Mouse (Mus musculus) forebrain, embryonic 10.5 days (tissue): Measurements from ENCODE around the gene Sh2b3. TPM values are rescaled to one million over a fixed set of nuclear protein-coding genes. Genes with fewer than 3 reads are reported as not detected.
A peak's percentile ranks its signal among the peaks of the same experiment; 100 is the strongest.
"Not testable (repeated sequence)": the region's sequence is repeated elsewhere in the genome, so short reads cannot be mapped to it uniquely, and the experiment has no call there.

ENCODE experiments used
- DNase-seq: peaks from one replicate; pipeline ENCODE4 v3.0.0-alpha.2; 2017; ENCODE audit warnings: low spot score; ENCODE audit errors: extremely low spot score
- H3K27ac ChIP-seq: fragments of 300-500 bp; sonication (generic); 2 replicates; pipeline ENCODE4 v1.5.1; 2016; ENCODE audit warnings: mild to moderate bottlenecking
- H3K27me3 ChIP-seq: fragments of 300-500 bp; sonication (generic); 2 replicates; pipeline ENCODE4 v1.6.1; 2016; ENCODE audit warnings: mild to moderate bottlenecking; ENCODE audit not compliant: poor library complexity, severe bottlenecking
- H3K36me3 ChIP-seq: fragments of 300-500 bp; sonication (generic); replicated peaks from 2 replicates; pipeline ENCODE4 v1.6.1; 2016; ENCODE audit warnings: mild to moderate bottlenecking, moderate library complexity
- H3K4me1 ChIP-seq: fragments of 300-500 bp; sonication (generic); 2 replicates; pipeline ENCODE4 v1.6.1; 2016
- H3K4me3 ChIP-seq: fragments of 300-500 bp; sonication (generic); 2 replicates; pipeline ENCODE4 v1.5.1; 2016; ENCODE audit warnings: mild to moderate bottlenecking, moderate library complexity
- H3K9me3 ChIP-seq: fragments of 300-500 bp; sonication (generic); 2 replicates; pipeline ENCODE4 v1.6.1; 2016; ENCODE audit warnings: mild to moderate bottlenecking, moderate library complexity
- WGBS: fragments of 180-500 bp; shearing (Covaris S2); methylation state at CpG from one replicate; pipeline ENCODE4 v1.1.7; 2016; 5-methylcytosine and 5-hydroxymethylcytosine counted together
- polyA plus RNA-seq: library from polyadenylated mRNA; unstranded; fragments of >200 nt; fragmentation: Nextera tagmentation; extraction: Ambion mirVana; gene quantifications from 2 replicates; pipeline ENCODE4 v1.2.1, GENCODE M21; 2016

Gene Sh2b3
- polyA plus RNA-seq, 1 experiment from 2014 or later = 5.4 TPM

DNA sequence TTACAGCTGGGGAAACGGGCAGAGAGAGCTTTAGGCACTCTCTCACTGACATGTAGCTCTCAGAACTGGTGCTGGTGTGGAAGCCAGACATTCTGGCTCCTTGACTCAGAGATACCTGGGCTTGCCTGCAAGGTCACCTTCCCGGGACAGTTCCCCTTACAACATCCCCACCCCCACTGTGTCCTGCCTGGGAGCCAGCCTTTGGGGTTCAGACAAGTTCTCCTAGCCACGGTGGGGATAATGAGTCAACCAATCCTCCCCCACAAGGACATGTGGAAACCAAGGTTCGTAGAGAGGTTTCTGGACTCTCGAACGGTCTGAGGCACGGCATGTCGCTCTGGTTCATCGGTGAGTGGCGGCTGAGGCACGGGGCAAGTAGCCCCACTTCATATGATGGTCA, 19.3 kb upstream of the Sh2b3 start:
- H3K4me1 ChIP-seq = peaks cover 19% of the 10 kb centered on the region
- H3K27me3 ChIP-seq = no peaks in the 10 kb centered on the region
- no peak overlapping the region for H3K4me3 ChIP-seq
- H3K36me3 ChIP-seq = peaks cover 70% of the 10 kb centered on the region
- DNase-seq = no peak
- peaks cover 8% of the 10 kb centered on the region; the same call in 1 of the 2 replicates for H3K9me3 ChIP-seq
- WGBS = 88% methylated on average over 11 of the region's 11 CpGs
- no peak overlapping the region for H3K27ac ChIP-seq

DNA sequence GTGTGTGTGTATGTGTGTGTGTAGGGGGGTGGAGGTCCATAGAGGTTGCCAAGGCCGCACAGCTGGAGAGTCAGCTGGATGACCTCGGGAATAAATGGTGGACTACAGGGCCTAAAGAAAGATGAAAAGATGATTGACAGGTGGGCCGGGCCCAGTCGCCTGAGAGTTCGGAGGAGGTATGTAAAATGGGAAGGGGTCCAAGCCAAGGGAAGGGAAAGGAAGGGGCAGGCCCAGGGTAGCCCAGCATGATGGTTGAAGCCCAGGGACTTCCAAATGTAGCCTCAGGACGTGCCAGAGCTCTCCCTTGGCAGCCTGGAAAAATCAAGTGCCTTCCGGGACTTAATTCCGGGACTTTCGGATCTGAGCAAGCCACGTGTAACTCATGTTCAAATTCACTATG, 17.3 kb upstream of the Sh2b3 start:
- H3K9me3 ChIP-seq = no peaks in the 10 kb centered on the region
- DNase-seq = no peak
- WGBS = 83% methylated on average over 10 of the region's 10 CpGs
- no peak overlapping the region for H3K27ac ChIP-seq
- H3K36me3 ChIP-seq = peaks cover 70% of the 10 kb centered on the region
- peaks cover 38% of the 10 kb centered on the region for H3K4me1 ChIP-seq
- no peaks in the 10 kb centered on the region for H3K27me3 ChIP-seq
- no peak overlapping the region for H3K4me3 ChIP-seq

DNA sequence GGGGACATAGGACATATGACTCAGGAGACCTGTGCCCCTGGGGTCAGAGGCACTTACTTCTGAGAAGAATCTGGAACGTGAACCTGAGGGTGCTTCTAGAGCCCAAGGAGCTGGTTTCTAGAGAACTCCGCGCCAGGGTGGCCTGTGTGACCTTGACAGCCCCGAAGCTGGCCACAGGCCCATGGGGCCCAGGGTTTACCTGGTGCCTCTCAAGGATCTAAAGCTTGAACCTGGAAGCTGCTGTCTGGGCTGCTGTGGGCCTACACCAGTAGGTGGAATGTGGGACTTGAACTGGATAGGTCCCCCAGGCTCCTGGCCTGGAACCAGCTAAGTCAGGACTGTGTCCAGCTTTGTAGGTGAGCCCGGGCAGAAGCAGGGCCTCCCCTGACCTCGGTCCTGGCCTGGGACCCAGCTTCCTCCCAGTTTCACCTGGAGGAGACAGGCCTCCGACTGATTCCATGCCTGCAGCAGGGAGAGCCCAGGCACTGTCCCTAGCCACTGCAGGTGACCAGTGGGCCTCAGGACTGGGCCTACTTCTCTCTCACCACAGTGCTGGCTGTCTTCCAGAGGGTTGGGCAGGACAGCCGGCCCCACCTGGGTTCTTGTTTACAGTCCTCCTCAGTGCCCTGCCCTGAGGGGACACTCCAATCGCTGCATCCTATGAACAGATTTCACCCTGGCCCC, 16.1 kb upstream of the Sh2b3 start:
- WGBS = 91% methylated on average over 9 of the region's 9 CpGs
- DNase-seq = no peak
- Histone ChIP-seq H3K4me1 (peaks cover 44% of the 10 kb centered on the region), H3K9me3 (no peaks in the 10 kb centered on the region), H3K36me3 (peaks cover 66% of the 10 kb centered on the region), H3K4me3 (no peak overlapping the region), H3K27me3 (no peaks in the 10 kb centered on the region), H3K27ac (no peak overlapping the region; the same call in 1 of the 2 replicates)

DNA sequence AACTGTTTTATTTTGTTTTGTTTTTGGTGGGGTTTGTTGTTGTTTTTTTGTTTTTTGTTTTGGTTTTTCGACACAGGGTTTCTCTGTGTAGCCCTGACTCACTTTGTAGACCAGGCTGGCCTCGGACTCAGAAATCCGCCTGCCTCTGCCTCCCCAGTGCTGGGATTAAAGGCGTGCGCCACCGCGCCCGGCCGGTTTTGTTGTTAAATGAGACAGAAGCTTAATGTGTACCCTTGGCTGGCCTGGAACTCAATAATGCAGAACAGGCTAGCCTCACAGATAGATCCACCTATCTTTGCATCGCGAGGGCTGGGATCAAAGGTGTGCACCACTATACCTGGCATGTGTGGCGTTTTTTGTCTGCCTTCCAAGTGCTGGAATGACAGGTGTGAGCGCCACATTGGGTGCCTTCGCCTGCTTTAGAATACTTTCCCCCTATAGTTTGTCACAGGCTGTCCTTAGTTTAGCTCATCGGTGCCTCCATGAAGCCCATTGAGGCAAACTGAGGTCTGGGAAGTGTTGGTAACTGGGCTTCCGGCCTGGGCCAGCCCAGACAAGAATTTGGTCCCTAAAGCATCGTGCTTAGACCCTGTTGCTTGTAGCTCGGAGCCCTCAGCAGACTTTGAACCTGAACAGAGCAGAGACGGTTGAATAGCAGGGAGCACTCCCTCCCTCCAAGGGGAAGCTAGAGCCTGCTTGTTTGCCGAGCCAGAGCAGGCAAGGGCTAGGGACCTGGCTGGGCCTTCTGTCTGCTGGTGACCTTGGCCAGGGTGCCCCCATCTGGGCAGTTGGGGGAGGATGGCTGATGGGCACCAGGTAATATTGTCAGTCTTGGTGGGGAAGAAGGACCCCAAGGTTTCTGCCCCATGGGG, 12.3 kb upstream of the Sh2b3 start:
- DNase-seq = no peak
- Histone ChIP-seq H3K4me1 (peaks cover 54% of the 10 kb centered on the region), H3K4me3 (peak overlapping the region; percentile 84), H3K9me3 (no peaks in the 10 kb centered on the region), H3K36me3 (peaks cover 42% of the 10 kb centered on the region), H3K27me3 (peaks cover 21% of the 10 kb centered on the region), H3K27ac (peak overlapping the region; percentile 96)
- 50% methylated on average over 20 of the region's 20 CpGs for WGBS

DNA sequence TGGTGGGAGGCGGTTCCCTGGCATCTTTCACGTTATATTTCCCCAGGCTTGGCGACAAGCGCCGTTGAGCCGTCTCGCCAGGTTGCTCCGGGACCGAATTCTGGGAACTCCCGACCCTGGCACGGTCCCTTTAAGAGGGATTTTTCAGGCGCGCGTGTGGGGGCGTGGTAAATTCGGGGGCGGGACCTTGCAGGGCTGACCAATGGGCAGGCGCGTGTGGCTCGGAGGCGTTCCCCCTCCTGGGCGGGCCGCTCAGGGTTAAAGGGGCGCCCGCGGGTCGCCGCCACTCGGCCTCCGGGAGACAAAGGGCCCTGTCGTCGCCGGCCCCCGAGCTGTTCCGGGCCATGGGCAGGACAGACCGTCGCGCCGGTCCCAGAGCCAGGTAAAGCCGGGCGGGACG, 11.3 kb upstream of the Sh2b3 start, which contains the start of gene Pheta1:
Pheta1 (plus strand) TSS at position 242 of the 400 bp plus-strand sequence.
- peak within 1 kb of the TSS; percentile 84 for H3K4me3 ChIP-seq
- WGBS = under 1% methylated on average over 41 of the region's 42 CpGs
- peak within 1 kb of the TSS; percentile 96 for H3K27ac ChIP-seq
- DNase-seq = peak; percentile 96
- peaks cover 32% of the 10 kb centered on the region for H3K36me3 ChIP-seq
- H3K27me3 ChIP-seq = peaks cover 30% of the 10 kb centered on the region
- peaks cover 45% of the 10 kb centered on the region for H3K4me1 ChIP-seq
- no peaks in the 10 kb centered on the region for H3K9me3 ChIP-seq

DNA sequence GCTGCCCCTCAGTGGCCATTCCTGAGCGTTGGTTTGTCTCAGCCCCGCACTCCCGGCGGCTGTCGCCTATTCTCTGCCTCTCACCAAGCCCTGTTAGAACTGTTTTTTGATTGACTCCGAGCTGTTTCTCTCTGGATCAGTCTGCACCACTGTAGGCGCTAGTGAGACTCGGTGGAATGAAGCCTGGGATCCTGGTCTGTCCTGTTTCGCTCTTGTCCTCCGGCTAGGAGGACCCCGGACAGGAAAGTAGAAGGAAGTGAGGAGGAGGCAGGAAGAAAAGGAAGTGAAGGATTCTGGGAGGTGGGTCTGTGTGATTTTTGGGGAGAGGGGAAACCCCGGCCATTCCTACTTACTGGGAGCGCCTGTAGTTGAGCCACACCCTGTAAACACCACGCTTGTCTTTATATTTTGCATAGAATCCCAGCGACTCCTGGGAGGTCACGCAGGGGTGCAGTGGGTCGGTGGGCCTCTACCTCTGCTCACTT, 10.6 kb upstream of the Sh2b3 start:
- H3K27ac ChIP-seq = peak overlapping the region; percentile 96
- no peaks in the 10 kb centered on the region for H3K9me3 ChIP-seq
- 0% methylated on average over 17 of the region's 17 CpGs for WGBS
- peaks cover 47% of the 10 kb centered on the region for H3K4me1 ChIP-seq
- H3K27me3 ChIP-seq = peaks cover 37% of the 10 kb centered on the region
- DNase-seq = peak; percentile 67
- H3K4me3 ChIP-seq = peak overlapping the region; percentile 84
- H3K36me3 ChIP-seq = peaks cover 26% of the 10 kb centered on the region

DNA sequence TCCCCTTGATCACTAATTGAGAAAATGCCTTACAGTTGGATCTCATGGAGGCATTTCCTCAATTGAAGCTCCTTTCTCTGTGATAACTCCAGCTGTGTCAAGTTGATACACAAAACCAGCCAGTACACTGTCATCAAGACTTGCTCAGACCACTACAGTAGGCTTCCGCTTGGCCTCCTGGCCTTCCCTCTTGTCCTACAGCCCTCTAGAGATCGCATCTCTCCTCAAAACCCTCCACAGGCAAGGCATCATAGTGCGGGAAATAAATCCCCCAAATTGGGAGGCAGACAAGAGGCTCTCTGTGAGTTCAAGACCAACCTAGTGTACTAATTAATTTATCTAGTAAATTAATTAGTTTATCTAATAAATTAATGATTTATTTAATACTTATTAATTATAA, 9.8 kb upstream of the Sh2b3 start:
- not testable (repeated sequence) for H3K4me3 ChIP-seq, H3K9me3 ChIP-seq, H3K27ac ChIP-seq, DNase-seq
- peaks cover 55% of the 10 kb centered on the region for H3K4me1 ChIP-seq
- 84% methylated on average over 3 of the region's 3 CpGs for WGBS
- H3K36me3 ChIP-seq = peaks cover 18% of the 10 kb centered on the region
- peaks cover 45% of the 10 kb centered on the region for H3K27me3 ChIP-seq

DNA sequence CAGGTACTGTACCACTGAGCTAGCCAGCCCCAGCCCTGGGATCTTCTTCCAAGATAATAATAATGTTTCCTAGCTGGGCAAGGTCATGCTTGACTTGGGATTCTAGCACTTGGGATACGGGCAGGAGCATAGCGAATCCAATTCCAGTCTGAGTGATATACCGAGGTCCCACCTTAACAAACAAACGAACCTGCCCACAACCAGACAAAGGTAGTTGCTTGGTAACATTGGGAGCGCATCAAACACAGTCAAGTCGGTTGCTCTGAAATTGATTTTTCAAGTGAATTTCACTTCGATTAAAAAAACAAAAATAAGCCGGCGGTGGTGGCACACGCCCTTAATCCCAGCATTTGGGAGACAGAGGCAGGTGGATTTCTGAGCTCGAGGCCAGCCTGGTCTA, 8.9 kb upstream of the Sh2b3 start:
- 90% methylated on average over 11 of the region's 11 CpGs for WGBS
- no peaks in the 10 kb centered on the region for H3K9me3 ChIP-seq
- H3K4me1 ChIP-seq = peaks cover 55% of the 10 kb centered on the region
- peaks cover 55% of the 10 kb centered on the region for H3K27me3 ChIP-seq
- no peak overlapping the region for H3K4me3 ChIP-seq
- H3K27ac ChIP-seq = no peak overlapping the region
- H3K36me3 ChIP-seq = peaks cover 8% of the 10 kb centered on the region
- no peak for DNase-seq

DNA sequence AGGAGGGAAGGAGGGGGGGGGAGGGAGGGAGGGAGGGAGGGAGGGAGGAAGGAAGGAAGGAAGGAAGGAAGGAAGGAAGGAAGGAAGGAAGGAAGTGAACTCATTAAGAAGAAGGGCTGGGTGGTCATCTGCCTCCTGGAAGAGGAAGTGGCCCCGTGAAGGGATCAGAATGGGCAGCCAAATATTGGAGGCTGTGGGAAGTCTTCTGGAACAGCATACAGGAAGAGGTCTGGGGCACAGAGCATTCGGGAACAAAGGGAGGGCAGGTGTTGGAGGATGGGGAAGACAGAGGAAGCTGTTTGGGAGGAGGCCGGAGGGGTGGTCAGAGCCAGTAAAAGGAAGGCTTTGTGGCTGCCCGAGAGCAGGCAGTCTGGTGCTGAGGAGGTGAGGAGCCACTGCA, 7.9 kb upstream of the Sh2b3 start:
- Histone ChIP-seq H3K9me3 (no peaks in the 10 kb centered on the region), H3K27ac (no peak overlapping the region), H3K4me3 (no peak overlapping the region), H3K27me3 (peaks cover 64% of the 10 kb centered on the region), H3K36me3 (no peaks in the 10 kb centered on the region), H3K4me1 (peaks cover 45% of the 10 kb centered on the region)
- DNase-seq = no peak
- WGBS = 42% methylated on average over 4 of the region's 4 CpGs

DNA sequence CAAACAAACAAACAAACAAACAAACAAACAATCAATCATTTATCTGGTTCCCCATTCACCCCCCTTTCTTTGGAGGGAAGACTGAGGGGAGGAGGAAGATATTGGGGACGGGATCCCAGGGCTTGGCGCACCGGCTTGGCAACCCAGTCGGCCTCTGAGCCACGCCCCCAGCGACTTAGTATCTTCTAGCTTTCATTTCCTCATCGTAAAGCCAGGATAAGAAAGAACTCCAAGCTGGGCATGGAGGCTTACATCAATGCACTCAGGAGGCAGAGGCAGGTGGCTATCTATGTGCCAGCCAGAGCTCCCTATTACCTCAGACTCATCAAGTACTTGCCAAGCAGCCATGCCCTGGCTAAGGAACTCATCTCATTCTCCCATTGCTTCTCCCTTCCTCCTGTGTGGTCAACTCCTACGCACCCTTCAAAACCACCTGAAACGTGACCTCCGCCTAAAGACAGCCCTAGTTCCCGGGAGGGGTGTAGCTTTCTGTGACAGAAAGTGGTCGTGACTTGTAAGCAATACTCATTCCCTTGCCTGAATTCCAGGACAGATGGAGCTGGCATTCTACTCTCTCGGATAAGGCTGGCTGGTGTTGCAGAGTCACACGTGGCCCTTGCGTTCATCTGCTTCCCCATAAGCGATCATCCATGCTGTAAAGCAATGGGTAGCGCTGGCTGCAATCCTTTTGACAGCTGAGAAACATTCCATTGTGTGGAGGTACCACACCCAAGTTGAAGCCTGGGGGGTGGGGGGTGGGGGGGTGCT, 5.9 kb upstream of the Sh2b3 start:
- peaks cover 85% of the 10 kb centered on the region for H3K27me3 ChIP-seq
- no peak for DNase-seq
- H3K36me3 ChIP-seq = no peaks in the 10 kb centered on the region
- WGBS = 16% methylated on average over 17 of the region's 17 CpGs
- H3K4me3 ChIP-seq = peak overlapping the region; percentile 59
- H3K27ac ChIP-seq = no peak overlapping the region
- H3K9me3 ChIP-seq = no peaks in the 10 kb centered on the region
- H3K4me1 ChIP-seq = peaks cover 40% of the 10 kb centered on the region

DNA sequence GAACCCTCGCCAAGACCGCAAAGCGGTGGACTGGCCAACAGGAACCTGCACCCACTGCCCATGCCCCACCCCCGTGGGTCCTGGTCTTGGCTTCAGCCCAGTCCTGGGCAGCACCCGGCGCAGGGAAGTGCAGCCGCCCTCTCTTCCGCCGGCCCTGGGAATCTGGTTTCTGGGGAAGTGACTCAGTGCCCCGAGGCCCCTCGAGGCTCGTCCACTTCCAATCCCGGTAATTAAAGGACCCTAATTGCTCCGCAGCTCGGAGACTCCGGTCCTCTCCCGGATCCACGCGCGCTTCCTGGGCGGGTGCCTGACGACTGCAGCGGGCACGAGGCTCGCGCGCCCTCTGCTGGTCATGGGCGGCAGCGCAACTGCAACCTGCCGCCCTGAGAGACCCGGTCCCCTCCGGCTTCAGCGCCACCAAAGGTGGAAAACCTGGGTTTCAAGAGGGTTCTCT, 5.2 kb upstream of the Sh2b3 start:
- Histone ChIP-seq H3K27ac (peak overlapping the region; percentile 76), H3K4me3 (peak overlapping the region; percentile 59), H3K27me3 (peaks cover 91% of the 10 kb centered on the region), H3K36me3 (no peaks in the 10 kb centered on the region), H3K4me1 (peaks cover 40% of the 10 kb centered on the region), H3K9me3 (no peaks in the 10 kb centered on the region)
- WGBS = under 1% methylated on average over 33 of the region's 33 CpGs
- peak; percentile 75 for DNase-seq

DNA sequence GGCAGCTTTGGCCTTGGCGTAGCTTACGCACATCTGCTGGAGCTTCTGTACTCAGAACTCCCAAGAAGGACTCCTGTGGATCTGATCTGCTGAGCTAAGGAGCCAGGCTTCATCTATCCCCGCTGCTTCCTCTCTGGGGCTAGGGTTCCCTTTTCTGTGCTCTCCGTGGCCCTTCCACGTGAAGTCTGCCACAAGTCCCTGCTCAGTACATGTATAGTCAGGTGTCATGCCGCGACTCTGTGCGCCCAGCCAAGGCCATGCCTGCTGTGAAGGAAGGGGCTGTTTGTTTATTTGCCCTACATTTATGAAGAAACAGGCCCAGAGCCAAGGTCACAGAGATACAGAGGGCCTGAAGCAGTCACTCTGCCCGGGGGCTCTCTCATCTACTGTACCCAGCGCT, 4.5 kb upstream of the Sh2b3 start:
- no peak for DNase-seq
- 48% methylated on average over 10 of the region's 10 CpGs for WGBS
- peaks cover 98% of the 10 kb centered on the region for H3K27me3 ChIP-seq

More for the DNA sequence above, 4.5 kb upstream of the Sh2b3 start:
- Histone ChIP-seq H3K36me3 (no peaks in the 10 kb centered on the region), H3K9me3 (no peaks in the 10 kb centered on the region), H3K27ac (no peak overlapping the region), H3K4me3 (no peak overlapping the region; the same call in 1 of the 2 replicates), H3K4me1 (peaks cover 46% of the 10 kb centered on the region)
